Mouse (Mus musculus) E14TG2a.4 (cell line): ENCODE results near the gene Rapgef4.

Source experiments
- NANOG ChIP-seq: IDR thresholded peaks from 2 replicates; pipeline ENCODE4 v1.6.1; 2014; ENCODE audit warnings: borderline replicate concordance, low read length, mixed read lengths
- POU5F1 ChIP-seq: IDR thresholded peaks from 2 replicates; pipeline ENCODE4 v1.6.1; 2014; ENCODE audit warnings: low read length, borderline replicate concordance

DNA sequence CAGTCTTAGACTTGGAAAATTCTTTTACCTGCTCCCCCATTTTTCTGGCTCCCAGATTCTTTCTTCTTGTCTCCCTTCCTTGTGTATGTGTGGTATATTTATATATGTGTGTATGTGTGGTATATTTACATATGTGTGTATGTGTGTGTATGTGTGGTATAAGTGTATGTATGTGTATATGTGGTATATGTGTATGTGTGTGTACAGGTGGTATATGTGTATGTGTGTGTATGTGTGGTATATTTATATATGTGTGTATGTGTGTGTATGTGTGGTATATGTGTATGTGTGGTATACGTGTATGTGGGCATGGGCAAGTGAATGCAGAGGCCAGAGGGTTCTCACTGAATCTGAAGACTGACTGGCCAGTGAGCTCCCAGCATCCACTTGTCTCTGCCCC is 310.1 kb downstream of the Rapgef4 start:
- TF ChIP-seq NANOG (no peak), POU5F1 (no peak)
